Mouse (Mus musculus) forebrain, embryonic 13.5 days (tissue): ENCODE measurements around the gene Uri1. TPM values are rescaled to one million over a fixed set of nuclear protein-coding genes. Genes with fewer than 3 reads are reported as not detected.

Source experiments
- ATAC-seq: fragments of 200-750 bp; cut with Nextera tagmentation; 2 replicates; pipeline ENCODE4 v1.8.0; 2017
- H3K27ac ChIP-seq: fragments of 300-500 bp; sonication (generic); 2 replicates; pipeline ENCODE4 v1.5.1; 2015; ENCODE audit warnings: inconsistent platforms, mild to moderate bottlenecking, moderate library complexity
- H3K27me3 ChIP-seq: fragments of 300-500 bp; sonication (generic); 2 replicates; pipeline ENCODE4 v1.6.1; 2015; ENCODE audit warnings: mild to moderate bottlenecking, inconsistent platforms
- H3K36me3 ChIP-seq: fragments of 300-500 bp; sonication (generic); 2 replicates; pipeline ENCODE4 v1.6.1; 2015; ENCODE audit warnings: mild to moderate bottlenecking, inconsistent platforms; ENCODE audit not compliant: poor library complexity, severe bottlenecking
- H3K4me1 ChIP-seq: fragments of 300-500 bp; sonication (generic); 2 replicates; pipeline ENCODE4 v1.6.1; 2015; ENCODE audit warnings: inconsistent platforms
- H3K4me2 ChIP-seq: fragments of 300-500 bp; sonication (generic); 2 replicates; pipeline ENCODE4 v1.6.1; 2015; ENCODE audit warnings: inconsistent platforms, mild to moderate bottlenecking, moderate library complexity
- H3K4me3 ChIP-seq: fragments of 300-500 bp; sonication (generic); 2 replicates; pipeline ENCODE4 v1.5.1; 2015; ENCODE audit warnings: mild to moderate bottlenecking, inconsistent platforms
- H3K9ac ChIP-seq: fragments of 300-500 bp; sonication (generic); 2 replicates; pipeline ENCODE4 v1.6.1; 2015; ENCODE audit warnings: mild to moderate bottlenecking, inconsistent platforms
- H3K9me3 ChIP-seq: fragments of 300-500 bp; sonication (generic); replicated peaks from 2 replicates; pipeline ENCODE4 v1.6.1; 2016; ENCODE audit warnings: inconsistent platforms
- WGBS: fragments of 180-500 bp; shearing (Covaris S2); methylation state at CpG from one replicate; pipeline ENCODE4 v1.1.7; 2015; 5-methylcytosine and 5-hydroxymethylcytosine counted together
- polyA plus RNA-seq: library from polyadenylated mRNA; unstranded; fragments of >200 nt; fragmentation: Nextera tagmentation; extraction: Ambion mirVana; gene quantifications from 2 replicates; pipeline ENCODE4 v1.2.1, GENCODE M21; 2015

Gene Uri1
- polyA plus RNA-seq, 1 experiment from 2014 or later: 35.0 TPM

- Histone ChIP-seq H3K9me3 (no peaks in the 10 kb centered on the region; the same call in 1 of the 2 replicates), H3K27ac (no peak overlapping the region), H3K9ac (no peak overlapping the region), H3K4me3 (no peak overlapping the region), H3K36me3 (no peaks in the 10 kb centered on the region), H3K27me3 (no peaks in the 10 kb centered on the region), H3K4me2 (no peak overlapping the region), H3K4me1 (peaks cover 18% of the 10 kb centered on the region; the same call in 1 of the 2 replicates)
- no peak for ATAC-seq
- 21% methylated on average over 5 of the region's 5 CpGs for WGBS
These were observed 112.1 kb downstream of the Uri1 start for GRCm38 (mm10) chr7:37911114-37911801.

DNA sequence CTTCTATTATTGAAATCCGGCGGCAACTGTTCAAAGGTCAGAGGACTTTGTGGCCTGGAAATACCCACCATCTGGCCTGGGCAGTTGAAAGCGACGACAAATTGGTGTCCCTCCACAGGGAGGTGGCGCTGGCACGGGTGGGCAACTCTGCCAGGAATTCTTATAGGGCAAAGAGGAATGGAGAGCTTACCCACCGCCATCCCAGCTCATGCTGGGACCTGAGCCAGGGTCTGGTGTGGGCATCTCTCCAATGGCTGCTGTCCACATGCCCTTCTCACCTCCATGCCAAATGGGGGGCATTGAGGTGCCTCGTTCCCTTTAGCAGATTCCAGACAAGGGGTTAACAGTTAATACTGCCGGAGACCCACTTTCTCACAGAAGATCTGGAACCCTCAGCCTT is 113.2 kb downstream of the Uri1 start:
- H3K27ac ChIP-seq: no peak overlapping the region
- no peaks in the 10 kb centered on the region for H3K27me3 ChIP-seq
- H3K9ac ChIP-seq: no peak overlapping the region
- H3K4me3 ChIP-seq: no peak overlapping the region
- H3K4me2 ChIP-seq: no peak overlapping the region
- 78% methylated on average over 9 of the region's 9 CpGs for WGBS
- H3K9me3 ChIP-seq: no peaks in the 10 kb centered on the region
- no peak for ATAC-seq
- peaks cover 17% of the 10 kb centered on the region; the same call in 1 of the 2 replicates for H3K4me1 ChIP-seq
- no peaks in the 10 kb centered on the region for H3K36me3 ChIP-seq

Other genes with a start within 250 kb of the Uri1 start
- 39.7 and 42.0 TPM in 2 replicates for gene Zfp536, start 249.9 kb downstream of the Uri1 start, polyA plus RNA-seq
- gene Ccne1, start 84.0 kb upstream of the Uri1 start, polyA plus RNA-seq: 25.9 and 31.9 TPM in 2 replicates
- gene 1600014C10Rik, start 159.7 kb upstream of the Uri1 start, polyA plus RNA-seq: 12.5 and 14.0 TPM in 2 replicates
- 0.67 and 0.71 TPM in 2 replicates for gene Plekhf1, start 204.5 kb upstream of the Uri1 start, polyA plus RNA-seq
- 92.4 and 99.8 TPM in 2 replicates for gene Pop4, start 247.9 kb upstream of the Uri1 start, polyA plus RNA-seq